Mouse (Mus musculus) liver, embryonic 12.5 days (tissue): ENCODE measurements around the gene Amh. TPM values are rescaled to one million over a fixed set of nuclear protein-coding genes. Genes with fewer than 3 reads are reported as not detected.

Experiments used
- ATAC-seq: fragments of 200-750 bp; cut with Nextera tagmentation; 2 replicates; pipeline ENCODE4 v1.8.0; 2017; ENCODE audit warnings: moderate number of reproducible peaks, mild to moderate bottlenecking, moderate library complexity
- H3K27ac ChIP-seq: fragments of 300-500 bp; sonication (generic); 2 replicates; pipeline ENCODE4 v1.5.1; 2016; ENCODE audit warnings: mild to moderate bottlenecking
- H3K27me3 ChIP-seq: fragments of 300-500 bp; sonication (generic); replicated peaks from 2 replicates; pipeline ENCODE4 v1.6.1; 2016; ENCODE audit warnings: mild to moderate bottlenecking, moderate library complexity
- H3K36me3 ChIP-seq: fragments of 300-500 bp; sonication (generic); 2 replicates; pipeline ENCODE4 v1.6.1; 2016; ENCODE audit warnings: mild to moderate bottlenecking, moderate library complexity
- H3K4me1 ChIP-seq: fragments of 300-500 bp; sonication (generic); 2 replicates; pipeline ENCODE4 v1.6.1; 2016
- H3K4me2 ChIP-seq: fragments of 300-500 bp; sonication (generic); 2 replicates; pipeline ENCODE4 v1.6.1; 2016; ENCODE audit warnings: mild to moderate bottlenecking, moderate library complexity
- H3K4me3 ChIP-seq: fragments of 300-500 bp; sonication (generic); 2 replicates; pipeline ENCODE4 v1.5.1; 2016; ENCODE audit warnings: mild to moderate bottlenecking, moderate library complexity
- H3K9ac ChIP-seq: fragments of 300-500 bp; sonication (generic); 2 replicates; pipeline ENCODE4 v1.6.1; 2016; ENCODE audit warnings: mild to moderate bottlenecking, moderate library complexity
- H3K9me3 ChIP-seq: fragments of 300-500 bp; sonication (generic); replicated peaks from 2 replicates; pipeline ENCODE4 v1.6.1; 2016; ENCODE audit warnings: mild to moderate bottlenecking, moderate library complexity
- WGBS: fragments of 180-500 bp; shearing (Covaris S2); methylation state at CpG from one replicate; pipeline ENCODE4 v1.1.7; 2016; ENCODE audit not compliant: insufficient replicate concordance; 5-methylcytosine and 5-hydroxymethylcytosine counted together
- polyA plus RNA-seq: library from polyadenylated mRNA; unstranded; fragments of >200 nt; fragmentation: Nextera tagmentation; extraction: Ambion mirVana; gene quantifications from 2 replicates; pipeline ENCODE4 v1.2.1, GENCODE M21; 2016

Amh gene
- polyA plus RNA-seq, 1 experiment from 2014 or later = not detected

DNA sequence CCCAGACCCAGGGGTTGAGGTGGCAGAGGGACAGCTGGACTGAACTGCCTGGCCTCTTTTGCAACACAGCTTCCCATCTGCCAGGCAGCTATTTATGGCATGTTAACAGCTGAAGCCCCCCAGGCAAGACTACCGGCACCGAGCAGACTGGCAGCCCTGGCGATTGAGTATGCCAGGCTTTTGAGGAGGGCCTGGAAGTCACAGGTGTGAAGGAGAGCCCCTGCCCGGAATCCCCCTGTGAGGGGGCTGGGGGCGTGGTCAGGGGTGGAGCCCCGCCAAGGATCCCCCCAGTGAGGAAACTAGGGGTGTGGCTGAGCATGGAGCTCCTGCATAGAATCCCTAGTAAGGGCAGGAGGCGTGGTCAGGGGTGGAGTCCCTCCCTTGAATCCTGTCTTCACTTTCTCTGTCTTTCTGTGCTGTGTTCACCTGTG, 31.9 kb downstream of the Amh start:
- Histone ChIP-seq H3K4me2 (no peak overlapping the region), H3K9me3 (no peaks in the 10 kb centered on the region), H3K9ac (no peak overlapping the region), H3K27me3 (peaks cover 99% of the 10 kb centered on the region), H3K27ac (no peak overlapping the region), H3K4me1 (peaks cover 20% of the 10 kb centered on the region; the same call in 1 of the 2 replicates), H3K36me3 (no peaks in the 10 kb centered on the region), H3K4me3 (no peak overlapping the region)
- 35% methylated on average over 7 of the region's 7 CpGs for WGBS
- no peak for ATAC-seq

DNA sequence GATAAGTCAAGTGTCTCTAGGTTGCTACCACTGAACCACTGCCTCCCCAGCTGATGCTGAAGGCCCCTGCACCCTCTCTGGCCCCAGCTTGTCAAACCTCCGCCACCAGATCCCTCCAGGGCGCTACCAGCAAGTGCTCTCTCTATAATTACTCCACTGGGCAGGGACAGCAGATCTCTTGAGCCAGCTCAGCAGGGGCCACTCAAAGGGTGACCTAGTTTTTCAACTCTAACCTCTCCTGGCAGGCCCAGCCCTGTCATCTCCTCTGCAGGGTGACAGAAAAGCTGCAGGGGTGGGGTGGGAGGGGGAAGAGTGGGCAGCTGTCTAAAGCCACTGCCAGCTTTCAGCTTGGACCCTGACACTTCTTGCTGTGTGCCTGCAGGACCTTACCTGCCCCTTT, 32.8 kb downstream of the Amh start:
- 29% methylated on average over 2 of the region's 2 CpGs for WGBS
- ATAC-seq = no peak
- H3K4me2 ChIP-seq = no peak overlapping the region
- no peaks in the 10 kb centered on the region for H3K9me3 ChIP-seq
- no peaks in the 10 kb centered on the region for H3K36me3 ChIP-seq
- peaks cover 20% of the 10 kb centered on the region; the same call in 1 of the 2 replicates for H3K4me1 ChIP-seq
- H3K4me3 ChIP-seq = no peak overlapping the region
- H3K9ac ChIP-seq = no peak overlapping the region
- no peak overlapping the region for H3K27ac ChIP-seq
- peaks cover 100% of the 10 kb centered on the region for H3K27me3 ChIP-seq

DNA sequence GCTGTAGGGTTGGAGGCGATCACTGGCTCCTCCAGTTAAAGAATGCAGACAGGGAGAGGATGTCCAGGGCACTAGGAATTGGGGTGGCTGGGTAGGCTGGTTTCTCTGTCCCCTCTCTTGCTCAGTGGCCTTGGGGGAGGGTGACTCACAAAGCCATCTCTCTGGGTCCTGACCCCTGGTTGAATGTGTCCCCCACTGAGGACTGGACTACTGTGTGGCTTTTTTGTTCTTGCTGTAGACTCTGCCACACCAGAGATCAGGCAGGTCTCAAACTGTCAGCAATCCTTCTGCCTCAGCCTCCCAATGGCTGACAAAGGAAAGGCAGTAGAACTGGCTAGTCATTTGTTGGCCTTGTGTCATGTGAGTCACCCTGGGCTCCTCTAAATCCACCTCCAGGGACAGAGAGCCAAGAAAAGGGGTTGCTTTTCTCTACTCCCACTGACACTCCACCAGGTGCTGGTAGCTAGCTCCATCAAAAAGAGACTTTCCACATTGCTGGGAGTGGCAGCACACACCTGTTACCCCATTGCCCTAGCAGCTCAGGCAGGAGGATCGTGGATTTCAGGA, 33.4 kb downstream of the Amh start:
- Histone ChIP-seq H3K9me3 (no peaks in the 10 kb centered on the region), H3K4me1 (peaks cover 21% of the 10 kb centered on the region; the same call in 1 of the 2 replicates), H3K4me2 (no peak overlapping the region), H3K27me3 (peaks cover 100% of the 10 kb centered on the region), H3K36me3 (no peaks in the 10 kb centered on the region), H3K4me3 (no peak overlapping the region), H3K9ac (no peak overlapping the region), H3K27ac (no peak overlapping the region)
- WGBS = 51% methylated on average over 2 of the region's 2 CpGs
- no peak for ATAC-seq

DNA sequence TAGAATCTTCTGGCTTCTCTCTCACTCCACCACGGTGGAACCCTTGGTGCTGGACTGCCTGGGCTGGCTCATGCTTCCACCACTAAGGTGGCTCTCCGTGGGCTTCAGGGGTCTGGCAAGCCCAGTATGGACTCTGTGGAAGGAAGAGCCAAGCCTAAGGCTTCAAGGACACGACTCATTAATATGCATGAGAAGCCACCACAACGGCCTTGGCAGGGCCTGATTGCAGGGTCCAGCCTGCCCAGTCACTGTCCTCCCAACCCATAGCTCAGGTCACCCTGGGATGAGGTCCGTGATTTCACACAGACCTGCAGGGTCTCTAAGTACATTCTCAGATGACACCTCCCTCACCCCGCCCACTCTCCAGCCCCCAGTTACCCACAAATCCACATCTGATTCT, 34.8 kb downstream of the Amh start:
- no peak for ATAC-seq

DNA sequence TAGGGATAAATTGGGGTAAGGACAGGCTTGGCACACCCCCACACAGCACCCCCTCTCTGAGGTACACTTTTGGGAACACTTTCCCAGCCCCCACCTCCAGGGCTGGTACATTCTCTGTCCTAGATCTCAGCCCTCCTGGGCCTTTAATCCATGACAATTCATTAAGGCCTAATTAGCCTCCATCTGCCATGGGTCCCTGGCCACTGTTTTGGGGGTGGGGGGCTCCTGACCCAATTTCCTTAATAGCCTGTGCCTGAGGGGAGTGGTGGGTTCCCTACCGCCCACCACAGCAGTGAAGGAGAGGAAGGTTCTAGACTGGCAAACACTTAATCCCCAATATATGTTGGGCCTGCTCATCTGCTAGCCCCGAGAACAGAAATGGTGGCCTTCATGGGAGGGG, 36.6 kb downstream of the Amh start:
- Histone ChIP-seq H3K36me3 (no peaks in the 10 kb centered on the region), H3K27me3 (peaks cover 100% of the 10 kb centered on the region), H3K4me1 (peaks cover 21% of the 10 kb centered on the region), H3K9me3 (no peaks in the 10 kb centered on the region), H3K4me2 (no peak overlapping the region), H3K27ac (no peak overlapping the region), H3K9ac (no peak overlapping the region), H3K4me3 (no peak overlapping the region)
- 75% methylated on average over 2 of the region's 2 CpGs for WGBS
- ATAC-seq = no peak

More for the DNA sequence above, 34.8 kb downstream of the Amh start:
- peaks cover 25% of the 10 kb centered on the region for H3K4me1 ChIP-seq
- H3K4me2 ChIP-seq = no peak overlapping the region
- H3K4me3 ChIP-seq = no peak overlapping the region
- no peak overlapping the region for H3K9ac ChIP-seq
- no peaks in the 10 kb centered on the region for H3K36me3 ChIP-seq
- no peaks in the 10 kb centered on the region for H3K9me3 ChIP-seq
- H3K27me3 ChIP-seq = peaks cover 100% of the 10 kb centered on the region
- no peak overlapping the region for H3K27ac ChIP-seq
- WGBS = 53% methylated on average over 6 of the region's 6 CpGs

DNA sequence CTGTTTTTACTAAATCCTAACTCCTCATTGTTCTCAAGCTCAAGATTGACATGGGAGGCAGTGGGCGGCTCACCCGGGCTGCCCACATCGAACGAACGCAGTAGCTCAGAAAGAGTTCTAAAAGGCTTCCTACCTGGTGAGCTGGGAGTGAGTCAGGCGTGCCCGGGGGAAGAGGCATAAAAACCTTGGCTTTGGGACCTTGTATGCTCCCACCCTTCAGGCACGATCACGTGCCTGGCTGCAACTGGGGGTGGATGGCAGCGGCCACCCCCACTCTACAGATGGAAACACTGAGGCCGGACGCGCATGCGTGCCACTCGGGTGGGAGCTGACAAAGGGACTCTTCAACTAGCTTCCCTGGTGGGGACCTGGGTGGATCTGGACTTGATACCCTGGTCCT, 37.3 kb downstream of the Amh start:
- Histone ChIP-seq H3K27ac (no peak overlapping the region), H3K4me1 (peaks cover 16% of the 10 kb centered on the region), H3K4me3 (no peak overlapping the region), H3K4me2 (no peak overlapping the region), H3K9ac (no peak overlapping the region), H3K27me3 (peaks cover 100% of the 10 kb centered on the region), H3K36me3 (no peaks in the 10 kb centered on the region), H3K9me3 (no peaks in the 10 kb centered on the region)
- 75% methylated on average over 15 of the region's 15 CpGs for whole genome bisulfite sequencing
- ATAC-seq = no peak

DNA sequence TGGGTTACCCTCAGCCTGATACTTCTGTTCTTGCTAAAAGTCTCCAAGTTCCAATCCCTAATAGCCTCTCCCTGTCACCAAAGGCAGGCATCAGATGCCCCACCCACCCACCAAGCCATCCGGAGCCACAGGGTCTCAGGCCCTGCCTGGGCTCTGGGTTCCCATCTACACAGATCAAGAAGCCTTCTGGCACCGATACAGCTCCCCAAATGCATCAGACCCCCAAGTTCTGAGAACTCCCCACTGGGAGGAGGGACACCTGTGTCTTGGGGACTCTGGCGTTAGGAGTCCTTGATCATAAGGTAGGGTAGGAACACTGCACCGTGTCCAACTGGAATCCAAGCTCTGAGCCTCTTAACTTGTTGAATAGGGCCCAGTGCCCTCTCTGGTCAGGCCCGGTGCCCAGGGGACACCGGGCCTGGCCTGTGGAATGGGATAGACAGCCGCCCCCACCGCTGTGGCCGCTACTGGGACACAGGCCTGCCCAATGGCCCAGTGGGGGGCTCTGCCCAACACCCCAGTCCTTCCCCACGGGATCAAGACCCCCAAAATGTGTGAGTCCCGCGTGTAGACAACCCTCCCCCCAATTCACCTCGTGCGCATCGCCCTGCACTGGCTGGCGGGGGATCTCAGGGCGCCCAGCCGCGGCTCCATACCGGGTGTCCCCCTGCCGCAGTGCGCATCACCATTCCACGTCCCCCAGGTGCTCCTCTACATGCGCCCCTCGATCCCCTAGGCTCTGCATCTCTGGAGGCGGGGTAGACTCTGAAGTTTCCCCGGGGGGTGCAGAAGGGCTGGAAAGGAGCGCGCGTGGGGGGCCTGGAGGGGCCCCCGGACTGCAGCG, 38.3 kb downstream of the Amh start:
- no peak for ATAC-seq
- Histone ChIP-seq H3K27ac (no peak overlapping the region), H3K9me3 (no peaks in the 10 kb centered on the region), H3K9ac (no peak overlapping the region), H3K36me3 (no peaks in the 10 kb centered on the region), H3K4me3 (peak overlapping the region; percentile 42), H3K4me1 (peaks cover 12% of the 10 kb centered on the region), H3K4me2 (peak overlapping the region; percentile 59), H3K27me3 (peaks cover 92% of the 10 kb centered on the region)
- 11% methylated on average over 32 of the region's 32 CpGs for WGBS

DNA sequence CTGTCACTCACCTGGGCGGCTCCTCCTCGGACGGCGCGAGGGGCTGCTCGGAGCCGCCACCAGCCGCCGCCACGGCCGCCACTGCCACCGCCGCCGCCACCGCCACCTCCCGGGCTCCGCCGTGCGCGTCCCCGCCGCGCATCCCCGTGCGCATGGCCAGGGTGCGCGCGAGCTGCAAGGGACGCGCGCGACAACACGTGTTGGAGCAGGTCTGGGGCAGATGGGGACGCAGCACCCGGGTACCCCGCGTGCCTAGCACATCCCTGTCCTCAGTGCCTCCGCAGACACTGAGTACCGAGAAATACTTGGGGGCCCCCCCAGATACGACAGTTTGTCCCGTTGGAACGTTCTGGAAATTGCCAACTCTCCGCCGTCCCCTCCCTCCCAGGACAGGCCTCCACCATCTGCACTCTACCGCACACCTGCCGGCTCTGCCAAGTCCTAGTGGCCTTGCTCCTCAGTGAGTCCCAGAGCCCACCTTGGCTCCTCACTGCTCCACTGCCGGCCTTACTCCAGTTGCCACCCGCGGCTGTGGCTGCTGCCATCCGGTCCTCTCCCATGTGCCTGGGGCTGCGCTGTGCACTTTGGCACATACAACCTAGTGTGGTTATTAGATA, 39.0 kb downstream of the Amh start, which contains the start of gene Lingo3:
Gene Lingo3, minus strand, starts transcription at position 109 of the 617 bp plus-strand sequence.
- WGBS = 6% methylated on average over 45 of the region's 51 CpGs
- Histone ChIP-seq H3K9ac (no peak within 1 kb of the TSS), H3K4me3 (peak within 1 kb of the TSS; percentile 42), H3K27me3 (peaks cover 84% of the 10 kb centered on the region), H3K27ac (no peak within 1 kb of the TSS), H3K9me3 (no peaks in the 10 kb centered on the region), H3K4me2 (peak within 1 kb of the TSS; percentile 59), H3K36me3 (no peaks in the 10 kb centered on the region), H3K4me1 (peaks cover 20% of the 10 kb centered on the region)
- no peak for ATAC-seq

DNA sequence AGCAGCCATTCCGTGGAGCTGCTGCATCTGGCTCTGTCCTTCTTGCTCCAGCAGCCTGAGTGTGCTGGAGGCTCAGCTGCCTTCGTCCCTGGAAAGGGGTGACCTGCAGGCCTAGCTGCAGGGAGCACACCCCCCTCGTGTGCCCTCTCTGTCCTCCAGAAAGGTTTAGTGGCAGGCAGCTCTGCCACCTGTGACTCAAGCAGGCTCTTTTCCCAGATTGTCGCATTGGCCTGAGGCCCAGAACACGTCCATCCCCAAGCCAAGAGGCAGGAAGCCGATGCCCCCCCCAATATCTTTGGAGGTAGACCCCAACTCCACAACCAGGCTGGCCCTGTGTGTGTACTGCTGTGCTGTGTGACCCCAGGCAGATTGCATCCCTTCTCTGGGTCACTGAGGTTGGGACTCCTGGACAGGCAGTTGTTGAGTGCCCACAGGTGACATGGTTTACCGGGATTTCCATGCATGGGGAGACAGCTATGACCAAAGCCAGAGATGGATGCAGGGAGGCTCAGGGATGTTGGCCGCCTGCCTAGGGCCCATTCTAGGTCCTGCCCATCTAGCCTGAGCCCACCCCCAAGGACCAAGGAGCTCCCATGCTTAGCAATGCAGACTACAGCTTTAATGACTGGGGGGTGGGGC, 40.1 kb downstream of the Amh start:
- Histone ChIP-seq H3K27ac (no peak overlapping the region), H3K9ac (no peak overlapping the region), H3K36me3 (peaks cover 3% of the 10 kb centered on the region), H3K27me3 (peaks cover 73% of the 10 kb centered on the region), H3K9me3 (no peaks in the 10 kb centered on the region), H3K4me2 (no peak overlapping the region), H3K4me1 (peaks cover 30% of the 10 kb centered on the region), H3K4me3 (no peak overlapping the region)
- 54% methylated on average over 8 of the region's 8 CpGs for WGBS
- ATAC-seq = no peak

DNA sequence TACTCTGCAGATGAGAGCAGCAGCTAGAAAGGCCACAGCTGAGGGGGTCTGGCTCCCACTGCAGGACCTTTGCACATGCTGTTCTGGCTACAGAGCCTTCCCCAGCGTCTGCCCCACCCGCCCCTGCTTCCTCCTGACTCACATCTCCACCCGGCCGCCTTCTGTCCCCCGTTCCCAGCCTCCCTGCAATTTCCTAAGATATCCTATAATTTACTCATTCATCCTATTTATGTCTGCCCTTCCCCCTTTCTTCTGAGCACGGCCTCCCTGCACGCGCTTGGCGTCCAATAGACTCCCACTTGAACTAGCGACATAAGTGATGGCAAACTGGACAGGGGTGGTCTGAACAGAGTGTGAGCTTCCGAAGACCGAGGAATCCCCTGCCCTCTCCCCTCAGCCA, 40.7 kb downstream of the Amh start:
- Histone ChIP-seq H3K4me2 (no peak overlapping the region), H3K9me3 (no peaks in the 10 kb centered on the region), H3K27ac (no peak overlapping the region), H3K4me1 (peaks cover 35% of the 10 kb centered on the region), H3K27me3 (peaks cover 67% of the 10 kb centered on the region), H3K36me3 (peaks cover 9% of the 10 kb centered on the region), H3K4me3 (no peak overlapping the region), H3K9ac (no peak overlapping the region)
- ATAC-seq = no peak
- 66% methylated on average over 12 of the region's 12 CpGs for WGBS

DNA sequence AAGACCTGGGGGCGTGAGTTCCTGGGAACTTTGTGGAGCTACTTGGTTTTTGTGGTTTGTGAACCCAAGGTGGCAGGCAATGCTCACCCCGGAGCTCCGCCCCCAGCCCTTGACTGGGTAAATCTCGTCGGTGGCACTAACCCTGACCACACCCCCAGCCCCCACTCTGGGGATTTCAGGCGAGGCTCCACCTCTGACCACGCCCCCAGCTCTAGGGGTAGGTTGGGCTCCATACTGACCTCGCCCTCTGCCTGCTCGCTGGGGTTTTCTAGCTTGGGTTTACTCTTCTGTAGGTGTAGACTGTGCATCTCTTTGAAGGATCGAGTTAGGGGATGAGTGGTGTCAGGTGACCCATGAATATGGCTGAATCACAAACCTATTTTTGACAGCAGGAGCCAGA, 43.5 kb downstream of the Amh start:
- ATAC-seq = peak; percentile 77

More for the DNA sequence above, 43.5 kb downstream of the Amh start:
- Histone ChIP-seq H3K4me2 (peak overlapping the region; percentile 28; the same call in 1 of the 2 replicates), H3K27me3 (peaks cover 39% of the 10 kb centered on the region), H3K4me1 (peaks cover 47% of the 10 kb centered on the region), H3K36me3 (peaks cover 36% of the 10 kb centered on the region), H3K9ac (no peak overlapping the region), H3K27ac (no peak overlapping the region), H3K4me3 (no peak overlapping the region), H3K9me3 (no peaks in the 10 kb centered on the region)
- 3% methylated on average over 10 of the region's 10 CpGs for WGBS
